Comparison of ENCODE assay signal across 21 mouse cellular contexts in the genomic region with DNA sequence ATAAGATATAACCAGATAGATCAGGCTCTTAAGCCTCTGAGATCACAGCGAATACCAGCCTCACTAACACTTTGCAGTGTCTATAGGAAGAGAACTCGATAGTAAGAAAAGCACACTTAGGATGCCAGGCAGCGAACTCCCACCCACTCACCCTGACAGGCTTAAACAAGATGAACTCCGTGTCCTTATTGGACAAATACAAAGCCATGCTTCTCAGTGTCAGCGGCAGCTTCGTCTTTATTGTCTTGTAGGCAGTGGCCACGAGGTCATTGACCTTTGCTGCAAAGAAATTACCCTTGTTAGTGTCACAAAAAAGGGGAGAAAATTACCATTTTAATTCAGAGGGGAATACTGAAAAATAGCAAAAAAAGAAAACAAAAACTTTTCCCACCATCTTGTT. TPM values are rescaled to one million over a fixed set of nuclear protein-coding genes. Genes with fewer than 3 reads are reported as not detected.
A peak's percentile ranks its signal among the peaks of the same experiment; 100 is the strongest.
DNase-seq lines count a peak whose midpoint lies in the region; ATAC-seq and TF ChIP-seq lines count a peak whose summit lies in the region.
"Had no signal": no experiment of that assay in that cellular context is flagged by ENCODE, and none has a peak within 500 bp of the region (broad histone marks: within the 10 kb centered on the region; RNA-seq: fewer than 3 reads in every experiment).

No protein-coding gene starts in this region.

- TF ChIP-seq POLR2A in kidney, adult 2 months (IDR thresholded peaks at IDR 0.05; ENCODE audit: low read depth, low read length), result no peak

- H3K36me3 ChIP-seq in kidney, adult 2 months (ENCODE audit: control insufficient read depth, insufficient read depth, low read length), result peaks cover 7% of the 10 kb centered on the region
- peaks cover 46% of the 10 kb centered on the region for H3K36me3 ChIP-seq in kidney, embryonic 14.5 days (ENCODE audit: control insufficient read depth, insufficient read depth, low read length)
- H3K36me3 ChIP-seq in midbrain, embryonic 10.5 days, result peaks cover 81% of the 10 kb centered on the region
- peaks cover 70% of the 10 kb centered on the region for H3K36me3 ChIP-seq in midbrain, embryonic 14.5 days (ENCODE audit: control insufficient read depth, insufficient read depth, low read length)

- WGBS in kidney, adult 2 months, result 52% methylated on average over 7 of the region's 7 CpGs
- 35% methylated on average over 7 of the region's 7 CpGs for WGBS in kidney, embryonic 14.5 days
- 30% methylated on average over 7 of the region's 7 CpGs for WGBS in midbrain, embryonic 10.5 days
- WGBS in midbrain, embryonic 14.5 days, result 28% methylated on average over 7 of the region's 7 CpGs

- H3K9ac ChIP-seq in kidney, embryonic 14.5 days (ENCODE audit: low read depth, low read length), result no peak overlapping the region
- H3K9ac ChIP-seq in midbrain, embryonic 14.5 days (replicated peaks; ENCODE audit: low read length), result no peak overlapping the region
- H3K9ac ChIP-seq: embryonic facial prominence, embryonic 15.5 days; heart, embryonic 12.5 days; hindbrain, embryonic 12.5 days had no signal

- 0 out of 2 replicates have a peak overlapping the region, but pooled peaks have one; percentile 65 for H3K27ac ChIP-seq in kidney, adult 2 months (ENCODE audit: insufficient read depth, low read depth, low read length)
- H3K27ac ChIP-seq in kidney, embryonic 14.5 days (ENCODE audit: low read depth, low read length), result no peak overlapping the region
- no peak overlapping the region for H3K27ac ChIP-seq in midbrain, embryonic 10.5 days (replicated peaks)
- H3K27ac ChIP-seq in midbrain, embryonic 14.5 days (replicated peaks; ENCODE audit: low read depth, low read length), result no peak overlapping the region
- H3K27ac ChIP-seq: embryonic facial prominence, embryonic 15.5 days; forebrain, embryonic 10.5 days; heart, adult 2 months; hindbrain, embryonic 12.5 days; hindbrain, postnatal 0 days had no signal

- no peak for TF ChIP-seq CTCF in kidney, adult 2 months (conservative IDR thresholded peaks at IDR 0.05; ENCODE audit: insufficient read depth, insufficient read length, low read depth, low read length)

- no peaks in the 10 kb centered on the region for H3K9me3 ChIP-seq in kidney, embryonic 14.5 days (ENCODE audit: control insufficient read depth, low read length)
- no peaks in the 10 kb centered on the region for H3K9me3 ChIP-seq in midbrain, embryonic 10.5 days (replicated peaks)
- H3K9me3 ChIP-seq in midbrain, embryonic 14.5 days (ENCODE audit: control insufficient read depth, low read length), result no peaks in the 10 kb centered on the region
- H3K9me3 ChIP-seq: embryonic facial prominence, embryonic 15.5 days; forebrain, embryonic 10.5 days; heart, embryonic 12.5 days; hindbrain, embryonic 12.5 days had no signal

- H3K27me3 ChIP-seq in kidney, adult 2 months (replicated peaks; ENCODE audit: control insufficient read depth, insufficient read depth, low read length), result no peaks in the 10 kb centered on the region
- no peaks in the 10 kb centered on the region for H3K27me3 ChIP-seq in kidney, embryonic 14.5 days (ENCODE audit: control insufficient read depth, insufficient read depth, low read length)
- H3K27me3 ChIP-seq in midbrain, embryonic 10.5 days (ENCODE audit: low read depth, poor library complexity, severe bottlenecking), result no peaks in the 10 kb centered on the region
- no peaks in the 10 kb centered on the region for H3K27me3 ChIP-seq in midbrain, embryonic 14.5 days (ENCODE audit: control insufficient read depth, insufficient read depth, low read length)
- H3K27me3 ChIP-seq: embryonic facial prominence, embryonic 15.5 days; heart, embryonic 12.5 days; hindbrain, embryonic 12.5 days had no signal

- no peak overlapping the region for H3K4me2 ChIP-seq in kidney, embryonic 14.5 days (replicated peaks; ENCODE audit: low read depth, low read length)
- H3K4me2 ChIP-seq in midbrain, embryonic 14.5 days (ENCODE audit: low read length), result no peak overlapping the region
- H3K4me2 ChIP-seq: embryonic facial prominence, embryonic 15.5 days; heart, embryonic 12.5 days; hindbrain, embryonic 12.5 days had no signal

- peaks cover 13% of the 10 kb centered on the region for H3K4me1 ChIP-seq in kidney, adult 2 months (ENCODE audit: control insufficient read depth, insufficient read depth, low read length)
- H3K4me1 ChIP-seq in kidney, embryonic 14.5 days (ENCODE audit: control insufficient read depth, insufficient read depth, low read length), result peaks cover 4% of the 10 kb centered on the region; the same call in 1 of the 2 replicates
- H3K4me1 ChIP-seq in midbrain, embryonic 10.5 days, result peaks cover 13% of the 10 kb centered on the region
- no peaks in the 10 kb centered on the region for H3K4me1 ChIP-seq in midbrain, embryonic 14.5 days (ENCODE audit: control insufficient read depth, insufficient read depth, low read length)
- H3K4me1 ChIP-seq: embryonic facial prominence, embryonic 15.5 days; heart, embryonic 12.5 days; hindbrain, embryonic 12.5 days had no signal

- no peak for DNase-seq in kidney, adult 2 months
- peak; percentile 20 for DNase-seq in midbrain, embryonic 10.5 days (ENCODE audit: low spot score)
- DNase-seq in midbrain, embryonic 14.5 days, result no peak
- peak; percentile 66 for DNase-seq in embryo, embryonic 10.5 days (ENCODE audit: low spot score)
- peak; percentile 14 for DNase-seq in embryo, embryonic 9.5 days (ENCODE audit: extremely low spot score)
- DNase-seq in lung, adult 18-20 months, result no peak
- DNase-seq: adrenal gland, adult 2 months; adrenal gland, postnatal 25 days; cerebellum, adult 18-20 months; cerebellum, postnatal 14 days; gastrocnemius, postnatal 36 days; heart, adult 2 months; heart, postnatal 36 days had no signal

- no peak for ATAC-seq in kidney, embryonic 14.5 days (ENCODE audit: low FRiP score, low TSS enrichment)
- ATAC-seq in midbrain, embryonic 14.5 days (ENCODE audit: low FRiP score, low TSS enrichment), result no peak
- ATAC-seq: forebrain, embryonic 14.5 days; hindbrain, postnatal 0 days had no signal

- no peak overlapping the region for H3K4me3 ChIP-seq in kidney, adult 2 months (ENCODE audit: insufficient read depth, low read depth, low read length)
- H3K4me3 ChIP-seq in kidney, embryonic 14.5 days (ENCODE audit: low read length), result no peak overlapping the region
- no peak overlapping the region for H3K4me3 ChIP-seq in midbrain, embryonic 10.5 days
- H3K4me3 ChIP-seq in midbrain, embryonic 14.5 days (replicated peaks; ENCODE audit: low read depth, low read length), result no peak overlapping the region
- H3K4me3 ChIP-seq: embryonic facial prominence, embryonic 15.5 days; erythroblast, embryonic 14.5 days; forebrain, embryonic 10.5 days; heart, adult 2 months; heart, embryonic 12.5 days; hindbrain, embryonic 12.5 days had no signal

RNA-seq across cellular contexts. Expression of gene Cog3, which starts 46.5 kb away (rescaled TPM):
- polyA plus RNA-seq in kidney, adult 2 months (2012; rRNA removed), result 7.8 and 10.0 TPM in 2 replicates
- 12.0 and 24.9 TPM in 2 replicates for polyA plus RNA-seq in kidney, embryonic 14.5 days (2014; fragmentation: Nextera tagmentation; extraction: Ambion mirVana)
- polyA plus RNA-seq in midbrain, embryonic 10.5 days (2016; fragmentation: Nextera tagmentation; extraction: Ambion mirVana), result 19.2 and 20.2 TPM in 2 replicates
- 19.6 and 25.4 TPM in 2 replicates for polyA plus RNA-seq in midbrain, embryonic 14.5 days (2014; fragmentation: Nextera tagmentation; extraction: Ambion mirVana)

Comparison
In these comparisons a context has a peak if more than half of its experiments do, and no peak if none do; other contexts are left out.
1. DNase-seq: peak in midbrain, embryonic 10.5 days (single experiment), embryo, embryonic 10.5 days (single experiment) and embryo, embryonic 9.5 days (single experiment); none in kidney, adult 2 months (single experiment), midbrain, embryonic 14.5 days (single experiment) and lung, adult 18-20 months (0 of 2).